11 mouse cellular contexts compared by ENCODE assay signal in the genomic region with DNA sequence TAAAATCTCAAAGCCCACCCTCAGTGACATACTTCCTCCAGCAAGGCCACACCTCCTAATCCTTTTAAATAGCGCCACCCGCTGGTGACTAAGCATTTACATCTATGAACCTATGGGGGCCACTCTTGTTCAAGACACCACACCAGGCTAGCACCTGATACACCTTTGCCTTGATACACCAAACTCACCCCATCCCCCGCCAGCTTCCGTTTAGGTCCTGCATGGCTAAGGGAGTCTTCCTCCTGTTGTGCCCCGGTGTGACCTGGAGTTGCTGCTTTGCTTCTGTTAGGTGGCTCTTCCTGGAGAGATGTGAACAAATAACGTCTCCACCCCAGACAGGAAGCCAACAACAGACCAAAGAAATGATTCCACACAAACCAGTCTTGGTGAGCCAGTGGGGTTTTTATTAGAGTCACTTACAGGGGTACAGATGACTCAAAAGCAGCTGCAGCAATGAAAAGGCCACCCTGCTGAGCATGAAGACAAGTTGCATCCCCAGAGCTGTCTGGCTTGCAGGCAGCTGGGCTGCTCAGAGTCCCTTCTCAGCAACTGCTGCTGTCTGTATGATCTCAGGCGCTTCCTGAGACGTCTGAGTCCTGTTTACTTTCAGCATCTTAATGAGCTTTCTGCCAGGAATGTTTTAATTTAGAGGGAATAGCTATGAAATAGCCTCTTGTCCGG. TPM values are rescaled to one million over a fixed set of nuclear protein-coding genes. Genes with fewer than 3 reads are reported as not detected.
DNase-seq lines count a peak whose midpoint lies in the region; ATAC-seq and TF ChIP-seq lines count a peak whose summit lies in the region.
"Had no signal": no experiment of that assay in that cellular context is flagged by ENCODE, and none has a peak within 500 bp of the region (broad histone marks: within the 10 kb centered on the region; RNA-seq: fewer than 3 reads in every experiment).

No protein-coding gene starts in this region.

- H3K36me3 ChIP-seq in forebrain, embryonic 14.5 days (ENCODE audit: control insufficient read depth, insufficient read depth, low read length) = no peaks in the 10 kb centered on the region
- no peaks in the 10 kb centered on the region for H3K36me3 ChIP-seq in forebrain, embryonic 10.5 days (replicated peaks)
- no peaks in the 10 kb centered on the region for H3K36me3 ChIP-seq in lung, postnatal 0 days (ENCODE audit: insufficient read depth, low read length)
- no peaks in the 10 kb centered on the region for H3K36me3 ChIP-seq in embryonic facial prominence, embryonic 10.5 days (replicated peaks)
- no peaks in the 10 kb centered on the region for H3K36me3 ChIP-seq in neural tube, embryonic 13.5 days

- no peak overlapping the region for H3K27ac ChIP-seq in forebrain, embryonic 14.5 days (ENCODE audit: low read depth, low read length)
- no peak overlapping the region for H3K27ac ChIP-seq in forebrain, embryonic 10.5 days
- H3K27ac ChIP-seq in lung, postnatal 0 days (ENCODE audit: low read length) = no peak overlapping the region
- 0 out of 2 replicates have a peak overlapping the region, but pooled peaks have one; percentile 14 for H3K27ac ChIP-seq in embryonic facial prominence, embryonic 10.5 days (replicated peaks)
- H3K27ac ChIP-seq in neural tube, embryonic 13.5 days (replicated peaks) = peak overlapping the region; percentile 55; the same call in 1 of the 2 replicates

- intact Hi-C loops in gastrocnemius, postnatal 14 days (cut with DNase I; ENCODE audit: low total_unique reads) = no loop called here

- peak; percentile 24 for DNase-seq in forebrain, embryonic 14.5 days (ENCODE audit: low spot score)
- DNase-seq in forebrain, embryonic 10.5 days (ENCODE audit: extremely low spot score, low spot score) = no peak
- DNase-seq in lung, postnatal 10 days = peak; percentile 35
- no peak for DNase-seq in lung, postnatal 0 days (ENCODE audit: low spot score)
- no peak for DNase-seq in embryonic facial prominence, embryonic 10.5 days (ENCODE audit: low spot score)
- no peak for DNase-seq in gastrocnemius, postnatal 14 days
- DNase-seq: gastrocnemius, postnatal 10 days; kidney, adult 8-10 months; left cerebral cortex, postnatal 4 days had no signal

- no peak overlapping the region for H3K9ac ChIP-seq in forebrain, embryonic 14.5 days (ENCODE audit: low read length)
- no peak overlapping the region for H3K9ac ChIP-seq in lung, postnatal 0 days (replicated peaks; ENCODE audit: low read depth)
- no peak overlapping the region for H3K9ac ChIP-seq in neural tube, embryonic 13.5 days

- H3K4me3 ChIP-seq in forebrain, embryonic 14.5 days (ENCODE audit: low read depth, low read length) = no peak overlapping the region
- no peak overlapping the region for H3K4me3 ChIP-seq in forebrain, embryonic 10.5 days
- H3K4me3 ChIP-seq in lung, postnatal 0 days (ENCODE audit: low read depth, low read length) = no peak overlapping the region
- H3K4me3 ChIP-seq in embryonic facial prominence, embryonic 10.5 days = no peak overlapping the region
- no peak overlapping the region for H3K4me3 ChIP-seq in neural tube, embryonic 13.5 days

- ATAC-seq in forebrain, embryonic 14.5 days = no peak
- ATAC-seq in lung, postnatal 0 days = no peak
- no peak for ATAC-seq in neural tube, embryonic 13.5 days (ENCODE audit: low read depth)
- ATAC-seq in inflammation-experienced regulatory T-cells, adult 6 months = no peak

- H3K9me3 ChIP-seq in forebrain, embryonic 14.5 days (replicated peaks; ENCODE audit: control insufficient read depth, low read length) = no peaks in the 10 kb centered on the region
- H3K9me3 ChIP-seq in forebrain, embryonic 10.5 days = no peaks in the 10 kb centered on the region
- H3K9me3 ChIP-seq in lung, postnatal 0 days (ENCODE audit: low read length) = no peaks in the 10 kb centered on the region
- H3K9me3 ChIP-seq in embryonic facial prominence, embryonic 10.5 days = peaks cover 4% of the 10 kb centered on the region; the same call in 1 of the 2 replicates
- H3K9me3 ChIP-seq in neural tube, embryonic 13.5 days = peaks cover 6% of the 10 kb centered on the region

- no peak for TF ChIP-seq EP300 in lung, postnatal 0 days (IDR thresholded peaks at IDR 0.05)

- 73% methylated on average over 9 of the region's 9 CpGs for WGBS in forebrain, embryonic 14.5 days
- WGBS in forebrain, embryonic 10.5 days = 72% methylated on average over 9 of the region's 9 CpGs
- 50% methylated on average over 9 of the region's 9 CpGs for WGBS in lung, postnatal 0 days
- WGBS in embryonic facial prominence, embryonic 10.5 days = 66% methylated on average over 9 of the region's 9 CpGs
- 47% methylated on average over 9 of the region's 9 CpGs for WGBS in neural tube, embryonic 13.5 days

- H3K4me2 ChIP-seq in forebrain, embryonic 14.5 days (ENCODE audit: low read length) = no peak overlapping the region
- H3K4me2 ChIP-seq in lung, postnatal 0 days (replicated peaks; ENCODE audit: low read depth, low read length) = no peak overlapping the region
- H3K4me2 ChIP-seq in neural tube, embryonic 13.5 days = no peak overlapping the region

- H3K27me3 ChIP-seq in forebrain, embryonic 14.5 days (replicated peaks; ENCODE audit: control insufficient read depth, insufficient read depth, low read length) = no peaks in the 10 kb centered on the region
- no peaks in the 10 kb centered on the region for H3K27me3 ChIP-seq in forebrain, embryonic 10.5 days (ENCODE audit: poor library complexity, severe bottlenecking)
- no peaks in the 10 kb centered on the region for H3K27me3 ChIP-seq in lung, postnatal 0 days (replicated peaks; ENCODE audit: insufficient read depth, low read length)
- H3K27me3 ChIP-seq in embryonic facial prominence, embryonic 10.5 days (replicated peaks; ENCODE audit: low read depth, poor library complexity, severe bottlenecking) = no peaks in the 10 kb centered on the region
- no peaks in the 10 kb centered on the region for H3K27me3 ChIP-seq in neural tube, embryonic 13.5 days

- no peaks in the 10 kb centered on the region for H3K4me1 ChIP-seq in forebrain, embryonic 14.5 days (ENCODE audit: control insufficient read depth, insufficient read depth, low read length)
- peaks cover 8% of the 10 kb centered on the region for H3K4me1 ChIP-seq in forebrain, embryonic 10.5 days
- no peaks in the 10 kb centered on the region for H3K4me1 ChIP-seq in lung, postnatal 0 days (ENCODE audit: insufficient read depth, low read depth, low read length)
- peaks cover 15% of the 10 kb centered on the region for H3K4me1 ChIP-seq in embryonic facial prominence, embryonic 10.5 days
- H3K4me1 ChIP-seq in neural tube, embryonic 13.5 days (replicated peaks) = peaks cover 10% of the 10 kb centered on the region

- TF ChIP-seq CTCF in lung, postnatal 0 days (IDR thresholded peaks at IDR 0.05) = no peak

RNA-seq across cellular contexts. Expression of a gene that starts 26.0 kb away (rescaled TPM):
- polyA plus RNA-seq in forebrain, embryonic 14.5 days (2014; fragmentation: Nextera tagmentation; extraction: Ambion mirVana) = not detected in 2 replicates
- polyA plus RNA-seq in forebrain, embryonic 10.5 days (2016; fragmentation: Nextera tagmentation; extraction: Ambion mirVana) = 0.05 TPM in 1 of 2 replicates, not detected in the other
- polyA plus RNA-seq in lung, postnatal 0 days (2015; fragmentation: Nextera tagmentation; extraction: Ambion mirVana) = not detected in 2 replicates
- polyA plus RNA-seq in embryonic facial prominence, embryonic 10.5 days (2016; fragmentation: Nextera tagmentation; extraction: Ambion mirVana) = not detected in 2 replicates
- not detected in 2 replicates for polyA plus RNA-seq in neural tube, embryonic 13.5 days (2015; fragmentation: Nextera tagmentation; extraction: Ambion mirVana)
- not detected for polyA plus RNA-seq in inflammation-experienced regulatory T-cells, adult 6 months (2017; shearing (Covaris generic))
- not detected for total RNA-seq in gastrocnemius, postnatal 14 days (2021)
- total RNA-seq: gastrocnemius, postnatal 10 days; left cerebral cortex, postnatal 4 days had no signal

Comparison
In these comparisons a context has a peak if more than half of its experiments do, and no peak if none do; other contexts are left out.
1. DNase-seq: peak in forebrain, embryonic 14.5 days (single experiment) and lung, postnatal 10 days (single experiment); none in forebrain, embryonic 10.5 days (single experiment), lung, postnatal 0 days (single experiment), embryonic facial prominence, embryonic 10.5 days (single experiment) and gastrocnemius, postnatal 14 days (single experiment).
2. H3K27ac ChIP-seq: peak in embryonic facial prominence, embryonic 10.5 days (single experiment) and neural tube, embryonic 13.5 days (single experiment); none in forebrain, embryonic 14.5 days (single experiment), forebrain, embryonic 10.5 days (single experiment) and lung, postnatal 0 days (single experiment).